Mouse (Mus musculus) v-Abl transformed pro-B cells (cell line): ENCODE measurements around the gene Nnmt.

Experiments used
- in situ Hi-C, 2 experiments: fragments of 400-800 bp; cut with MboI; formaldehyde crosslinking; loops; one replicate each; pipeline ENCODE4 v1.15.1; 2025; ENCODE audit not compliant: unreplicated experiment in 2 of 2

The Nnmt gene

DNA sequence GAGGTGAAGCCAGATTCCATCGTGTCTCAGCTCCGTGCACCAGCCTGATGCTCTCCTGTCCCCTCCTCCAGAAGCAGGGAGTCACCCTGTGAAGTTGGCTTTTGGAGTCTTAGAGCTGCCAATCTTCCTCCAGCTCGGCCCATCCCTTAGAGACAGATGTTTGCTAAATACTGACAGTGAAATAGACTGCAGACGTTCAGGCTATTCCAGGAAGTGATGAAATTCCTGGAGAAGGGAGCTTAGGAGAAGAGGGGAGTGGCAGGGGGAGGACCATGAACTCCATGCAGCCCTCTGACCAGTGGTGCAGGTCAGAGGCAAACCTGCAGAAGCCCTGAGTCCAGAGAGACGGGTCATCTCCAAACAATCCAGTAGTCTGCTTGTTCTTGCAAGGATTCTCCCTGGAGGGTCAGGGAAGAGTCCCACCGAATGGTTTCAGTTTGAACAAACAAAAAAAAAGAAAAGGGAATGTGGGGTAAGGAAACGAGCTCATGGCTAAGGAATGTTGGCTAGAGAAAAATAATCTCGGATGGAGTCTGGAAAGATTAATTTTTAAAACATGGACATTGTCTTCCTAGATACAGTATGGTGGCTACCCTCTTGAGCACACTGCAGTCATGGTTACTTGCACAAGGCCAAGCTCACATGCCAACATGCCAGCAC is at the start of gene Nnmt:
TSS of gene Nnmt (minus strand) at position 215 of the 660 bp plus-strand sequence.
- in situ Hi-C loops: loop anchor here in 1 of 2 experiments (25.0 kb wide), 1 partner anchor 1868 kb away; no protein-coding TSS in a partner anchor

DNA sequence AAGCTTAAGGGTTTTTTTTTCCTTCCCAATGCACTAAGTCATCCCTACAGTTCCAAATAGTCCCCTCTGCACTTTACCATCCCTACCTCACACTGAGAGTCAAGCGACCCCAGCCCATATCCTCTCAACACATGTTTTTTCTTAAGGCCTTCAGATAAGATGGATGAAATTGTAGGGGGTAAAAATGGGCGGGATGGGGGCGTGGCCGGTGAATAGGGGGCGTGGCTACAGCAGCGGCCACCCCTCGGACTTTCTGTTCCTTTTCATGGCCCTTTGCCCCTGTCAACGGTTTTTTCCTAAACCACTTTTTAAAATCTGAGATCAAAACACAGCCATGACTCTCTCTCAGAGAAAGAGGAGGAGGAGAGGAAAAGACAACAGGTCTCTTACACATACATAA is 49.8 kb upstream of the Nnmt start:
- in situ Hi-C loops: no loop called here

DNA sequence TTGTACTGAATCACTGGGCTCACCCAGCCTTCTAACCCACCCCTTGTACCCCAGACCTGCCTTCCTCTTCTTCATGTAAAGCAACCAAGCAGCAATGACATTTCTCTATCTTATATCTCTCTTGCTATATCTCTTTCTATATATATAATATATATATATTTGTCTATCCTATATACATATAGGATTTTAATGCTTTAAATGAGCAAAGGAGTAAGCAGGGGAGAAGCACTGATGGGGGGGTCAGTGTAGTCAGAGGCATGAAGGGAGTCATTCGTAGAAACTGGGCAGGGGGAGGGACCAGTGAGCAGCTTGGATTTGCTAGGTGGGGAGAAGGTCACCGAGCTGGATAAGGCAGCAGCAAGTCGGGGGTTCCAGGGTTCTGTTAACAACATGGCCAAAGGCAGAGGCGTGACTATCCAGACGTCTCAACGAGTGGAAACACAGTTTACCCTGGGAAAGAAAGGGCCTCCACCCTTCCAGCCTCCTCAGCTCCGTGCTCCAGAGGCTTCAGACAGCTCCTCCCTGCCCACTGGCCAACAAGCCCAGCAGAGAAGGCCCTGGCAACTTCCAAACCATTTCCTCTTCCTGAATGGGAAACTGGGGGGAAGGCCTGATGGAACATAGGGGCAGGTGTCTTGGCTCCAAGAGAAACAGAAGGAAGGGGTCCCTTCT is 48.6 kb upstream of the Nnmt start:
- in situ Hi-C loops: no loop called here

DNA sequence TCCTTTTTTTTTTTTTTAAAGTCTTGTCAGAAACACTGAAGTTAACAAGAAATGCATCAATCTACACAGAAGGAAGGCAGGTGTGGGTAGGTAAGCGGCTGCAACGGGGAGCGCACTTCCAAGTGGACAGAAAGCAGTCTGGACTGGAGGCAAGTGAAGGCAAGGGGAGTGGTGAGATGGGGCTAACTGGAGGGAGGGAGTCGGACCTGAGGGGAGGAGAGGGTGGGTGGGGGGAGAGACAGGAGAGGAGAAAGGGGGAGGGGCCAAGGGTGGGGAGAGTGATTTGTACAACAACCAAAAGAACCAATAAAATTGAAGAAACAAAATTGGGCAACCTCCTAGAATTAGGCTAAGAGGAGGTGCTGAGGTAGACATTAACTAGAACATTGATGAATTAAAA is 47.1 kb upstream of the Nnmt start:
- in situ Hi-C loops: no loop called here

DNA sequence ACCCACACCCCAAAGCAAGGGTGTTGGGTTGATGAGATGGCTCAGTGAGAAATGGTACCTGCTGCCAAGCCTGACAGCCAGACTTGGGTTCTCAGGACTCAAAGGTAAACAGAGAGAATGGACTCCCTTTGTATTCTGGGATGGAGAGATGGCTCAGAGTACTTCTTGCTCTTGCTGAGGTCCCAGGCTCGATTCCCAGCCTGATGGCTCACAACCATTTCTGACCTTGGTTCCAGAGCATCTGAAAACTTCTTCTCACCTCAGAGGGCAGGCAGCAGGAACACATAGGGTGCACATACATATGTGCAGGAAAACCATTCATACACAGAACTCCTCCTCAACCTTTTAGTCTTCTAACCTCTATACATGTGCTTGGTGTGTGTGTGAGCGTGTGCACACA is 45.9 kb upstream of the Nnmt start:
- in situ Hi-C loops: no loop called here

DNA sequence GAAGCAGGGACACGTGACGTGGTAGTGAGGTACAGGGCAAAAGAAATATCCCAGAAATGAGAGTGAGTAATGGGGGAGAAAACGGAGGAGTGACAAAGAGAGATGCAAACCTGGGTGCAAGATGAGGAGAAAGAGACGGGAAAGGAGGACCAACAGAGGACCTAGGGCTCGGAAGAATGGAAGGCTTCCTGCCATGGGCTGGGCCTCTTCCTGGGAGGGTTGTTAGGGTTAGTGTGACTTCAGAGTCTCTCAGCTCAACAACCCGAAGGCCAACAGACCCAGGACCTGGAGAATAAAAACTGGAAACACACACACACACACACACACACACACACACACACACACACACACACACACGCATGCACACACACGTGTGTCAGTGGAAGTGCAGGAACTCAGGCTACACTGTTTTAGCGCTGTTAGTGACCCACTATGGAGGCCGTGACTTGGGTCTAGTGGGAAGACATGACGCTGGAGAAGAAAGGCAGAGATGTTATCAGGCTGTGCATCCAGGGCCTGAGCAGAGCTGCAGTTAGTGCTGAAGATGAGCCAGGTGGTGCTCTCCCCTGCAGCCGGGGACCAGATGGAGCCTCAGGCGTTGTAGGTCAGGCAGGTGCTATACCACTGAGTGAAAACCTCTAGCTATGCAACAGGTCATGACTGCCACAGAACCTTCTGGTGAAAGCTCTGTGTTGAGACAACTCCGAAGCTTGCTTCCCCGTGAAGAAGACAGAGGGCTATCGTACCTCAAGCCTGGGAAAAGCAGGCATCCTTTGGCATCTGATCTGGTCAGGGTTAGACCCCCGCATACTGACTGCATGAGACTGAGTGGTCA is 45.1 kb upstream of the Nnmt start:
- in situ Hi-C loops: loop anchor here (5.0 to 25.0 kb wide), 6 partner anchors 325 to 1787 kb away; partner anchors contain the start of genes Ttc12 (in 1 of the 2) and Zw10 (in 1 of the 2)

DNA sequence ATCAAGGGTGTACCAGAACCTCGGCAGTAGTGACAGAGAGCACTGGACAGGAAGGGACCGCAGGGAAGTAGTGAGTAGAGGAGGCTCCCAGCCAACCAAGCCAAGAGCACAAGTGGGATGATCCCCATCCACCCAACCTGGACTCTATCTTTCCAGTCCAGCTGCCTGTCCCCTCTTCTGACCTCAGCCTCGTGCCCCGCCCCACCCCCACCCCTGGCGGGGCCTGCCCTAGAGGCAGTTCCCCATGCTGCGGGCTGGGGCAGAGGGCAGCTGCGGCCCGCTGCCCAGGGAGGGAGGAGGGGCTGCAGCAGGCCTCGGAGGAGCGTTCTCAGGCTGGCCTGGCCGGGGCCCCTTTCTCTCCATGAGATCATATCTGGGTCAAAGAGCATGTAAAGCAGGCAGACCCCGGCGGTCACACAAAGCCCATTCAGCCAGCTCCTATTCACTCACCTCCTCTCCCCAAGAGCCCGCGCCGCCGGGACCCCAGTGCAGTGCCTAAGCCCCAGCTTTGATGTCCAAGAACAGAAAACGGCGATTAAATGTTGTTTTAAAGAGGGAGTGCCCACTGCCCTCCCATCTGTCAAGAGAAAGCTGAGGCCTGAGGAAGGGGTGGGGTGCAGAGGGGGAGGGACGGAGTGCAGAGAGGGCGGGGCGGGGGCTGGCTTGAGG is 44.3 kb upstream of the Nnmt start:
- in situ Hi-C loops: loop anchor here (5.0 to 25.0 kb wide), 6 partner anchors 326 to 1788 kb away; partner anchors contain the start of genes Ttc12 (in 1 of the 2) and Zw10 (in 1 of the 2)

DNA sequence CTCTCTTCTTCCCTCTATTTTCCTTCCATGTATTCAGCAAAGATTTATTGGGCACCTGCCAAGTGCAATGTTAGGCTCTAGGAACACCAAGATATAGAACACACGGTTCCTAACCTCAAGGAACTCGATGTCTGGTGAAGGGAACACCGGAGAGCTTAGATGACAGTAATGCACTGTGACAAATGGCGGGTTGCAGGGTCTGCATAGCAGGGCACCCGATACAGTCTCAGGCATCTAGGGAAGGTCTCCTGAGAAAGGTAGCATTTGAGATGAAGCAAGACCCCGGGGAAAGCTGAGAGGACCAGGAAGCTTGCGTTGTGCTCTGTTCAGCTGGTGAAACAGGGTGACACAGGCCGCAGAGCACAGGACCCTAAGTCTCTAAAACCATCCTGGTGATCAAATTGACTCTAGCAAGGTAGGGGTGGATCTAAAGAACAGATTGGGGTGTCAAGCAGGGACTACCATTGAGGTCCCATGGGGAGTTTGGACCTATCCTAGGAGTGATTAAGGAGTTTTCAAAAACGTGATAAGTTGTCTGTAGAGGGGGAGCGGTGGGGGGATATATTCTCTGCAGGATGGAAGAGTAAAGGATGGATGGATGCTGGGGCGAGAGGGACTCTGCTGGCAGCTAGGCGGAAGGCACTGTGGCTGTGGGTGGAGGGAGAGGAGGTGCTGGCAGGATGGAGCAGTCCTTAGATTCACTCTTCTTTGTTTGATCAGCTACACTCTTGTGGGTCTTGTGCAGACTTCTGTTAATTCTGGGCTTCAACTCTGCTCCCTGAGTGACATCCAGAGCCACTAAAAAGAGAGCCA is 43.5 kb upstream of the Nnmt start:
- in situ Hi-C loops: loop anchor here (5.0 to 25.0 kb wide), 6 partner anchors 326 to 1789 kb away; partner anchors contain the start of genes Ttc12 (in 1 of the 2) and Zw10 (in 1 of the 2)

DNA sequence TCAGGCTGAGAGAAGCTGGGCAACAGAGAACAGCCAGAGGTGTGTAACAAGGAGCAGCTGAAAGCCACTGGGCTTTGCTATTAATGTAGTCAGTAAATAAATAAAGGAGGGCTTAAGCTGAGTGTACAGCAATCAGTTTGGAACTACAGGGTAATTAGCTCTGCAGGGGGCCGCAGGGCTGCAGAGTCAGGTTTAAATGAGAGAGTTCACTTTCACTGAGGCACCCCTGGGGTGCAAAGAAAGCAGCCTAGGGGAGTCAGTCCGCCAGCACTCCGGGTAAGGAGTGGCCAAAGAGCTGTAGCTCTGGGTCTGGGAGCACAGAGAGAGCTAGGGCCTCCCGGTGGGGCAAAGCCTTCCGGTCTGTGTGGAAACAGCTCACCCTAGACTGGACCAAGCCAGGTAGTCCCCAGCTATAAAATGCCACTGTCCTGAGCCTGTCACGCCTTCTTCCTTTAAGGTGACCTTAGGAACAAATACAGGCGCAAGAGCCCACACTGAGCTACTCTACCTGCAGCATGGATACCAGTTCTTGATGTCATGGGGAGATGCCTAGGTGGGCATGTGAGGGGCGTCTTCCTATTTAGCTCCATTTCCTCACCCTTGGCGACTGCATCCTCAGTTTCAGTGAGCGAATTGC is 42.8 kb upstream of the Nnmt start:
- in situ Hi-C loops: loop anchor here (5.0 to 25.0 kb wide), 6 partner anchors 327 to 1790 kb away; partner anchors contain the start of genes Ttc12 (in 1 of the 2) and Zw10 (in 1 of the 2)

DNA sequence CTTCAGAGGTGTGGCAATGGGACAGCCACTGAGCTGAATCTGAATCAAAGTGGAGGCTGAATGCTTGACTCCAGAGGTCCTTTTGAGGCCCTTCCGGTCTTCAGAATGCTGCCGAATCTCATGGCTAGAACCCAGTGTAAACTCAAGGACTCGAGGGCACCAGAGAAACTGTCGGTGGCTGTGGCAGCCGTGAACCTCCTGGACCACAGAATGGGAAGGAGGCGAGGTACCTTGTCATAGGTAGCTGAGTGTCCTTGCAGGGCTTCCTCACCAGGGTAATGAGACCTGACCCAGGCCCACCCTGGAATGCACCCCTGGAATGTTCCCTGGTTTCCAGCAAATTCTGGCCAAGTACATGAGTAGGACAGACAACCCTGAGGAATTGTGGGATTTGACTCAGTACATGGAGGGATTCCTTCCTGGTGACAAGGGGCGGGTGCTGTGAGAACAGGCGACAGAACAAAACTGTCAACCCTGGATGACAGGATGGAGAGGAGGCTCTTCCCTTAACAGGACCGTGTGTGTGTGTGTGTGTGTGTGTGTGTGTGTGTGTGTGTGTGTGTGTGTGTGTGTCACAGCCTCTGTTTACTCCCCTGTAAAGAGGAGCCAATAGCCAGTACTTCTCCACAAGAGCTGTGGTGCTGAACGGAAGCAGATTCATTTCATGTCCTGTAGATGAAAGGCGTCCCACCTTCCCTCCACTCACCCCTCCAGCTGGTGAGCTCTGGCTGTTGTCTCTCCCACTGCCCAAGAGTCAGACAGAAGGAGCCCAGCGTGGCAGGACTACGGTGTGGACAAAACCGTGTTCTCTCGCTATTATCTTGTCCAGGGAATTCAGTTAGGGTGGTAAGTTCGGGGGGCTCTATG is 42.1 kb upstream of the Nnmt start:
- in situ Hi-C loops: loop anchor here (5.0 to 25.0 kb wide), 6 partner anchors 328 to 1790 kb away; partner anchors contain the start of genes Ttc12 (in 1 of the 2) and Zw10 (in 1 of the 2)

DNA sequence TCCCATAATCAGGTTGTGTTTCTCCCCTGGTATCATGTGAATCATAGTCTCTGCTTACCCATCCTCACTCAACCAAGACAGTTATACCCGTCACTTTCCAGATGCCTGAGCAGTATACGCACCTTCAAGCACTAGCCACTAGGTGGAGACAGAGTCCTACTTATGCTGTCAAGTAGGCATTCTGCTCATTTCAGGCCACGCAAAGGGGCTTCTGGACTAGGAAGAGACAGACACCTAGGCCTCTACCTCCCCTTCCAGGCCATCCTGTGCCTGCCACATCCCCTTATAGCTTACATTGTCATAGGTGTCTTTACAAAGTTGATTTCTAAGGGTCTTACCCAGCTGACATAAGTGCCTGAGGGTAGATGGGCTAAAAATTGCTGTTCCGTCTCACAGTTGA is 41.3 kb upstream of the Nnmt start:
- in situ Hi-C loops: loop anchor here (5.0 to 25.0 kb wide), 6 partner anchors 329 to 1791 kb away; partner anchors contain the start of genes Ttc12 (in 1 of the 2) and Zw10 (in 1 of the 2)

DNA sequence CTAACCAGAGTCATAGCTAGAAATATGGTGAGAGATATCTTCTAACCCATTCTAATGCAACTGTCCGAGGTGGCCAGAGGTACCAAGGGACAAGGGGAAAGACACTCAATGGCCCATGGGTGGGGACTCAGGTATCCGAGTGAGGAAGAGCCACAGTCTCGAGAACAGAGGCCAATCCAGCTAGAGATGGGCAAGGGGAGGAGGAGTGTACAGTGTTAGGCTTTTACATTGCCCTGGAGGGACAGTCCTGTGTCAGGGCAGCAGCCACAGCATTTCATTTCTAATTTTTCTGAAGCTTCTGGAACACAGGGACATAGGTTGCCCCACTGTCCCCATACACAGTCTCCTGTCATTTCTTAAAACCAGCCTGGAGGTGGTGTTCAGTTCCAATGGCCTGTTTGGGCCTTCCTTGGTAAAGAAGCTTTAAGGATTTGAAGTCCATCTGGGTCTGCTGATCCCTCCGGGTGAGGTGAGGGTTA is 40.7 kb upstream of the Nnmt start:
- in situ Hi-C loops: loop anchor here (5.0 to 25.0 kb wide), 6 partner anchors 329 to 1792 kb away; partner anchors contain the start of genes Ttc12 (in 1 of the 2) and Zw10 (in 1 of the 2)

DNA sequence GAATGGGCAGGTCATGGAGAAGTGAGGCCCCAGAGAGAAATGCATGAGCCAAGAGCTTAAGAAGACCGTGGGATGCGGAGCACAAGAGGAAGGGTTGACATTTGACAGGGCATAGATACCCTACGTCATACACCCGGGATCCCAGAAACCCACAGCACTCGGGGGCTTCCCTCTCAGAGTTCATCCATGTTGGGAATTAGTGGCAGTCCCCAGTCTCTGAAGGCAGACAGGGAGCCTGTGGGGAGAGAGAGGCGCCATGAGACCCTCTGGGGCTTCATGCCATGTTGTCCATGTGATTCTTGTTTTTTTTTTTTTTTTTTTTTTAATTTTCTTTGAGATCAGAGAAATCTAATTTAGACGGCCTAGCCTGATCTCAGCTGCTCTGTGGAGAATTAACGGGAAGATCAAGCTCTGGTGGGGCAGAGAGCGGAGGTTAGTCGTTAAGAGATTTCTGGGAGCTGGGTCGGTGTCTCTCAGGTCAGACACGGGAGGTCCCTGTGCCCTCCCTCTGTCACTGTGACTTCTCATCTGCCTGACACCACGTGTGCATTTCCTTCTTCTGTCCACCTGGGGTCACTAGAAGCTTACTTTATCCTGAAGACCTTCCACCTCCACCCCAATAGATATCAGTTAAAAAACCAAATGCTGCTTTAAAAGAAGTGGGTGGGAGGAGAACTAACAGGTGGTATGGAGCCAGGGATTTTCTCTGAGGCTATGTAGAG is 40.1 kb upstream of the Nnmt start:
- in situ Hi-C loops: loop anchor here (5.0 to 25.0 kb wide), 7 partner anchors 327 to 1792 kb away; partner anchors contain the start of genes Ttc12 (in 1 of the 2) and Zw10 (in 1 of the 2)

DNA sequence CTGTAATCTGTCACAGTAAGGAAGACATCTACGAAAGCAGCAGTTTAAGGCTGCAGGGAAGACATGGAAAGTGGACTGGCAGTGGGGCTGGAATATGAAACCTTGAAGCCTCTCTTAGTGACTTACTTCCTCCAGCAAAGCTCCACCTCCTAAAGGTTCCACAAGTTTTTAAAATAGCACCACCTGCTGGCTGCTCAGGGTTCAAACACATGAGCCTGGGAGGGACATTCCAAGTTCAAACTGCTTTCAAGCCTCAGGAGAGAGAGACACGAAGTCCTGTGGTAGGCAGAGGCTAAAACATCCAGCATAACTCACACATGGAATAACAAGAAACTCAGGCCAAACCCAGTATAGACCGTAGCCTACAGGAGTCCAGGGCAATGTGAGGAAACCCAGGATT is 39.4 kb upstream of the Nnmt start:
- in situ Hi-C loops: loop anchor here (5.0 to 25.0 kb wide), 6 partner anchors 328 to 1793 kb away; partner anchors contain the start of genes Ttc12 (in 1 of the 2) and Zw10 (in 1 of the 2)

DNA sequence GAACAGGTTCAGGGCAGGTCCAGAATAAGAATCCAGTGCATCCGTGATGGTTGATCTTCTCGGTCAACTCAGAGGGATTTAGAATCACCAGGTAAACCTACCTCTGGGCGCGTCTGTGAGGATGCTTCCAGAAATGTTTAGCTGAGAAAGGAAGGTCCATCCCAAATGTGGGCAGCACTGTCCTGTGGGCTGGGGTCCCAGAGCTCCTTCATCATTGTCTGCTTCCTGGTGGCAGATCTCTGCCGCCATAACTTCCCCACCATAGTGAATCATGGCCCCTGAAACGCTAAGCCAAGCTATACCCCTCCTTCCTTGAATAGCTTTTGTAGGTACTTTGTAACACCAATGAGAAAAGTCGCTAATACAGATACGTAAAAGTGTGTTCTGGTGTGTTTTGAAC is 36.7 kb upstream of the Nnmt start:
- in situ Hi-C loops: loop anchor here (5.0 to 25.0 kb wide), 6 partner anchors 331 to 1796 kb away; partner anchors contain the start of genes Ttc12 (in 1 of the 2) and Zw10 (in 1 of the 2)

DNA sequence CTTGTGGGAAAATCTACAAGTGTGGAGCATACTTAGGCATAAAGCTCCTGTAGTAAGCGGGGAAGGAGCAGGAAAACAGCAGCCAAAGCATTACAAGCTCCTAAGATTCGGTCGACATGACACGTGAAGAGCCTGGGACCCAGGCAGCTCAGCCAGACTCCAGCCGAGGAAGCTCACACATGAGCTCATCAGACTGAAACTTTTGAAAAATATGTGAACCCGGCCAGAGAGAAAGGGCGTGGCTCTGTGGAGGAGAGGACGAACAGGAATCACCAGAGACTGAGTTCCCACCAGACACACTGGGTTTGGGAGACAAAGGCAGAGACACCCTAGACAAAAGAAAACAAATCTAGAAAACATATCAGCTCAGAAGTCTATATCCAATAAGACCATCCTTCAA is 35.9 kb upstream of the Nnmt start:
- in situ Hi-C loops: loop anchor here (5.0 to 25.0 kb wide), 6 partner anchors 331 to 1796 kb away; partner anchors contain the start of genes Ttc12 (in 1 of the 2) and Zw10 (in 1 of the 2)
